In genomic region chr1:184845111-184846071, GRCm38 (mm10) we compare ENCODE assay signal across 8 mouse cellular contexts. TPM values are rescaled to one million over a fixed set of nuclear protein-coding genes. Genes with fewer than 3 reads are reported as not detected.
A peak's percentile ranks its signal among the peaks of the same experiment; 100 is the strongest.
DNase-seq lines count a peak whose midpoint lies in the region; ATAC-seq and TF ChIP-seq lines count a peak whose summit lies in the region.

No protein-coding gene starts in this region.

- peaks cover 10% of the 10 kb centered on the region for H3K4me1 ChIP-seq in forebrain, embryonic 14.5 days (ENCODE audit: control insufficient read depth, insufficient read depth, low read length)
- H3K4me1 ChIP-seq in liver, postnatal 0 days (ENCODE audit: insufficient read depth): peaks cover 37% of the 10 kb centered on the region
- peaks cover 40% of the 10 kb centered on the region for H3K4me1 ChIP-seq in neural tube, embryonic 13.5 days (replicated peaks)

- under 1% methylated on average over 67 of the region's 67 CpGs for WGBS in forebrain, embryonic 14.5 days
- WGBS in liver, postnatal 0 days (ENCODE audit: insufficient replicate concordance): under 1% methylated on average over 67 of the region's 67 CpGs
- under 1% methylated on average over 67 of the region's 67 CpGs for WGBS in neural tube, embryonic 13.5 days

- H3K27ac ChIP-seq in forebrain, embryonic 14.5 days (ENCODE audit: low read depth, low read length): peak overlapping the region; percentile 27; the same call in 1 of the 2 replicates
- H3K27ac ChIP-seq in liver, postnatal 0 days (ENCODE audit: low read depth): peak overlapping the region; percentile 93
- peak overlapping the region; percentile 56 for H3K27ac ChIP-seq in neural tube, embryonic 13.5 days (replicated peaks)

- H3K27me3 ChIP-seq in forebrain, embryonic 14.5 days (replicated peaks; ENCODE audit: control insufficient read depth, insufficient read depth, low read length): no peaks in the 10 kb centered on the region
- H3K27me3 ChIP-seq in liver, postnatal 0 days (ENCODE audit: insufficient read depth, low read length): no peaks in the 10 kb centered on the region
- peaks cover 49% of the 10 kb centered on the region for H3K27me3 ChIP-seq in neural tube, embryonic 13.5 days

- H3K4me3 ChIP-seq in forebrain, embryonic 14.5 days (ENCODE audit: low read depth, low read length): peak overlapping the region; percentile 78
- peak overlapping the region; percentile 82 for H3K4me3 ChIP-seq in liver, postnatal 0 days (ENCODE audit: low read depth, low read length)
- H3K4me3 ChIP-seq in neural tube, embryonic 13.5 days: peak overlapping the region; percentile 90

- no peaks in the 10 kb centered on the region for H3K9me3 ChIP-seq in forebrain, embryonic 14.5 days (replicated peaks; ENCODE audit: control insufficient read depth, low read length)
- H3K9me3 ChIP-seq in liver, postnatal 0 days (ENCODE audit: low read length): no peaks in the 10 kb centered on the region
- H3K9me3 ChIP-seq in neural tube, embryonic 13.5 days: no peaks in the 10 kb centered on the region

- peak overlapping the region; percentile 80 for H3K9ac ChIP-seq in forebrain, embryonic 14.5 days (ENCODE audit: low read length)
- peak overlapping the region; percentile 89 for H3K9ac ChIP-seq in liver, postnatal 0 days (replicated peaks)
- peak overlapping the region; percentile 87 for H3K9ac ChIP-seq in neural tube, embryonic 13.5 days

- H3K4me2 ChIP-seq in forebrain, embryonic 14.5 days (ENCODE audit: low read length): peak overlapping the region; percentile 86
- peak overlapping the region; percentile 91 for H3K4me2 ChIP-seq in liver, postnatal 0 days (ENCODE audit: low read depth, low read length)
- peak overlapping the region; percentile 82 for H3K4me2 ChIP-seq in neural tube, embryonic 13.5 days

- no peak for TF ChIP-seq CTCF in liver, postnatal 0 days (IDR thresholded peaks at IDR 0.05; ENCODE audit: low read depth)

- intact Hi-C loops in heart, postnatal 14 days (cut with DNase I): loop anchor here (2.0 to 5.0 kb wide), 2 partner anchors 21 to 352 kb away; no protein-coding TSS in a partner anchor

- H3K36me3 ChIP-seq in forebrain, embryonic 14.5 days (ENCODE audit: control insufficient read depth, insufficient read depth, low read length): no peaks in the 10 kb centered on the region
- 0 out of 2 replicates have a peak, but pooled peaks cover 5% of the 10 kb centered on the region for H3K36me3 ChIP-seq in liver, postnatal 0 days (replicated peaks; ENCODE audit: insufficient read depth, low read length)
- 0 out of 2 replicates have a peak, but pooled peaks cover 2% of the 10 kb centered on the region for H3K36me3 ChIP-seq in neural tube, embryonic 13.5 days

- DNase-seq in ES-CJ7 (ENCODE audit: low read depth, low spot score): peak; percentile 88
- peak; percentile 79 for DNase-seq in cerebellum, adult 11 months
- DNase-seq in forebrain, embryonic 14.5 days (ENCODE audit: low spot score): peak; percentile 90
- DNase-seq in heart, postnatal 14 days: peak; percentile 93 to 94
- peak; percentile 85 for DNase-seq in layer of hippocampus, adult 11-12 months (ENCODE audit: low spot score)
- DNase-seq in liver, postnatal 0 days: peak; percentile 95
- peak; percentile 81 for DNase-seq in telencephalon, adult 2 months (ENCODE audit: low read depth, low spot score)

- no peak for TF ChIP-seq EP300 in liver, postnatal 0 days (IDR thresholded peaks at IDR 0.05; ENCODE audit: low read depth)

- ATAC-seq in forebrain, embryonic 14.5 days: peak; percentile 99
- ATAC-seq in liver, postnatal 0 days: peak; percentile 95
- peak; percentile 96 for ATAC-seq in neural tube, embryonic 13.5 days (ENCODE audit: low read depth)

RNA-seq across cellular contexts. Expression of gene Marc2, which starts 0.9 kb away (rescaled TPM):
- polyA plus RNA-seq in forebrain, embryonic 14.5 days (2014; fragmentation: Nextera tagmentation; extraction: Ambion mirVana): 120 and 132 TPM in 2 replicates
- total RNA-seq in heart, postnatal 14 days (2021): 100 to 1,000 TPM; 121 to 126 TPM
- 608 and 698 TPM in 2 replicates for polyA plus RNA-seq in liver, postnatal 0 days (2015; fragmentation: Nextera tagmentation; extraction: Ambion mirVana)
- polyA plus RNA-seq in neural tube, embryonic 13.5 days (2015; fragmentation: Nextera tagmentation; extraction: Ambion mirVana): 116 and 124 TPM in 2 replicates

RNA-seq across cellular contexts. Expression of gene Marc1, which starts 34.3 kb away (rescaled TPM):
- not detected in 2 replicates for polyA plus RNA-seq in forebrain, embryonic 14.5 days (2014; fragmentation: Nextera tagmentation; extraction: Ambion mirVana)
- not detected for total RNA-seq in heart, postnatal 14 days (2021)
- polyA plus RNA-seq in liver, postnatal 0 days (2015; fragmentation: Nextera tagmentation; extraction: Ambion mirVana): 204 and 234 TPM in 2 replicates
- polyA plus RNA-seq in neural tube, embryonic 13.5 days (2015; fragmentation: Nextera tagmentation; extraction: Ambion mirVana): not detected in 2 replicates

RNA-seq across cellular contexts. Expression of gene C130074G19Rik, which starts 37.6 kb away (rescaled TPM):
- polyA plus RNA-seq in forebrain, embryonic 14.5 days (2014; fragmentation: Nextera tagmentation; extraction: Ambion mirVana): 0.90 and 1.3 TPM in 2 replicates
- total RNA-seq in heart, postnatal 14 days (2021): 10 to 100 TPM; 24.1 to 30.3 TPM
- polyA plus RNA-seq in liver, postnatal 0 days (2015; fragmentation: Nextera tagmentation; extraction: Ambion mirVana): 5.6 and 6.5 TPM in 2 replicates
- 1.2 and 1.6 TPM in 2 replicates for polyA plus RNA-seq in neural tube, embryonic 13.5 days (2015; fragmentation: Nextera tagmentation; extraction: Ambion mirVana)

Comparison
In these comparisons a context has a peak if more than half of its experiments do, and no peak if none do; other contexts are left out.
1. Peak in every context shown above with its lines: DNase-seq, ATAC-seq, H3K4me3 ChIP-seq and H3K27ac ChIP-seq.
2. H3K27ac ChIP-seq: peak in every context shown above with its lines; median percentile 93 in liver, postnatal 0 days; 56 in neural tube, embryonic 13.5 days; 27 in forebrain, embryonic 14.5 days.
3. RNA of gene Marc1, which starts 34.3 kb away (polyA plus RNA-seq): 204 to 234 TPM in liver, postnatal 0 days; not detected in neural tube, embryonic 13.5 days and not detected in forebrain, embryonic 14.5 days; every median in the first group is over 100 times any median in the second.